Comparison of ENCODE assay signal across 10 mouse cellular contexts in the genomic region with DNA sequence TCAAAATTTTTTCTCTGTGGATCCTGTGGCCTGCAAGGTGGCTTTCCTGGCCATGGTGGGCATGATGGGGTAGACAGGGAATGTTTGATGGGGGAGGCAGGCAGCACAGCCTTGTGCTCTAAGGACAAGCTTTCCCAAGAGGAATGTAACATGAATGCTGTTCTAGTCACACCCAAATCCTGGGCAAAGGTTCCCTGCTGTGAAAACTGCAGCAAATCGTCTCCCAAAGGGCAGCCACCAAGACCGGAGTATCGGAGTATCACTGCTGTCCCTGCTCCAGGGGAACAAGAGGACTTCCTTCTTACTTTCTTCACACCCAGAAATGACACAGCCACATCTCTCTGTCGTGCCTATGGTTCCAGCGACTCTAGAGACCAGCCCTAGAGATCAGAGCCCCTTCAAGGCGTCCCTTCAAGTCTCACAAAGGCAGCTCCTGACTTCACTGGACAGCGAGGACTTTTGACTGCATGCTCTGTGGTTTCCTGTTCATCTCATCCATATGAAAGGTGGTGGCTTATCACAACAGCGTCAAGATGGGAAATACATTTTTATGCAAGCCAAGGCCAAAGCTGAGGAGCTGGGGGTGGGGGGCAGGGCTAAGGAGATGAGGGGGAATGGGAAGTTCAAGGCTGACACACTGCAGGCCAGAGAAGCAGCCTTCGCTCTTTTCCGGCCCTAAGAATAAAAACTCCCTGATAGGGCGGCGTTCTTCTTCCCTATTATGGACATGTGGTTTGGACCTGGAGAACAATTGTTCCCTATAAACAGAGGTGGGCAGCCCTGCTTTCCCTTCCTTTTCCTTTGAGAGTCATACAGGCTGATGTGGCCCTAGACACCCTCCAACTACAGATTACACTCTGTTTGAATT. TPM values are rescaled to one million over a fixed set of nuclear protein-coding genes. Genes with fewer than 3 reads are reported as not detected.
DNase-seq lines count a peak whose midpoint lies in the region; ATAC-seq and TF ChIP-seq lines count a peak whose summit lies in the region.
"Had no signal": no experiment of that assay in that cellular context is flagged by ENCODE, and none has a peak within 500 bp of the region (broad histone marks: within the 10 kb centered on the region; RNA-seq: fewer than 3 reads in every experiment).

No protein-coding gene starts in this region.

- TF ChIP-seq EP300 in MEL (IDR thresholded peaks at IDR 0.05; ENCODE audit: low read depth in 1 of 2, low read length in 2 of 2): no peak

- peak; percentile 23 for DNase-seq in MEL (ENCODE audit: low read depth, low spot score)
- peak; percentile 61 for DNase-seq in lung, embryonic 14.5 days
- DNase-seq in cerebellum, postnatal 4 days (ENCODE audit: low spot score in 2 of 2): no peak
- DNase-seq in cerebellum, adult 8-10 months: no peak
- DNase-seq: thymus, postnatal 36 days had no signal

- no peak for TF ChIP-seq CTCF in MEL (IDR thresholded peaks at IDR 0.05 in 2 of 3, conservative IDR thresholded peaks at IDR 0.05 in 1 of 3; ENCODE audit: control insufficient read depth in 1 of 3, insufficient read depth in 1 of 3, low read depth in 2 of 3, low read length in 3 of 3, poor library complexity in 1 of 3, severe bottlenecking in 1 of 3)
- no peak for TF ChIP-seq CTCF in bone marrow macrophage, adult 2 months (IDR thresholded peaks at IDR 0.05; ENCODE audit: low read depth, low read length)
- no peak for TF ChIP-seq CTCF in lung, embryonic 14.5 days (IDR thresholded peaks at IDR 0.05; ENCODE audit: low read depth)

- H3K36me3 ChIP-seq in MEL (ENCODE audit: control insufficient read depth in 1 of 2, insufficient read depth in 2 of 2, low read length in 2 of 2): peaks cover 0 to 8% of the 10 kb centered on the region in 2 experiments; a peak in 2 of 4 replicates
- no peaks in the 10 kb centered on the region for H3K36me3 ChIP-seq in lung, embryonic 14.5 days (ENCODE audit: insufficient read depth)
- H3K36me3 ChIP-seq: embryonic facial prominence, embryonic 15.5 days had no signal

- 51% methylated on average over 12 of the region's 12 CpGs for WGBS in lung, embryonic 14.5 days

- no peak overlapping the region; the same call in 1 of the 2 replicates for H3K9ac ChIP-seq in MEL (ENCODE audit: control insufficient read depth, low read depth, low read length, poor library complexity, severe bottlenecking)
- H3K9ac ChIP-seq in lung, embryonic 14.5 days: no peak overlapping the region
- H3K9ac ChIP-seq: embryonic facial prominence, embryonic 15.5 days had no signal

- no peak overlapping the region for H3K4me2 ChIP-seq in lung, embryonic 14.5 days
- H3K4me2 ChIP-seq: embryonic facial prominence, embryonic 15.5 days had no signal

- no peaks in the 10 kb centered on the region for H3K9me3 ChIP-seq in MEL (replicated peaks; ENCODE audit: insufficient read depth, low read length)
- no peaks in the 10 kb centered on the region for H3K9me3 ChIP-seq in lung, embryonic 14.5 days (ENCODE audit: low read depth, low read length)
- H3K9me3 ChIP-seq: embryonic facial prominence, embryonic 15.5 days had no signal

- peak; percentile 29 to 44 for ATAC-seq in hematopoietic stem cell, adult 5-6 weeks (replicated peaks in 1 of 2; ENCODE audit: insufficient read depth in 1 of 2, low FRiP score in 2 of 2, low TSS enrichment in 1 of 2, low read depth in 1 of 2, poor library complexity in 2 of 2, severe bottlenecking in 2 of 2)
- peak; percentile 31; the same call in 1 of the 2 replicates for ATAC-seq in lung, embryonic 14.5 days (ENCODE audit: insufficient read depth)
- ATAC-seq in activated CD4-positive, CD25-positive, alpha-beta regulatory T cell, adult 4 months: no peak
- no peak for ATAC-seq in monocyte, adult 5-6 weeks (replicated peaks; ENCODE audit: insufficient number of reproducible peaks, low FRiP score, low TSS enrichment, poor library complexity, severe bottlenecking)

- no peaks in the 10 kb centered on the region for H3K27me3 ChIP-seq in MEL (ENCODE audit: control insufficient read depth in 1 of 2, insufficient read depth in 2 of 2, low read length in 2 of 2)
- no peaks in the 10 kb centered on the region for H3K27me3 ChIP-seq in lung, embryonic 14.5 days (ENCODE audit: insufficient read depth, low read length)
- H3K27me3 ChIP-seq: embryonic facial prominence, embryonic 15.5 days had no signal

- H3K27ac ChIP-seq in MEL (ENCODE audit: control insufficient read depth, low read depth, low read length): no peak overlapping the region
- H3K27ac ChIP-seq in bone marrow macrophage, adult 2 months (ENCODE audit: insufficient read depth, low read depth, low read length): peak overlapping the region; percentile 92
- peak overlapping the region; percentile 79 for H3K27ac ChIP-seq in lung, embryonic 14.5 days (ENCODE audit: low read depth)
- H3K27ac ChIP-seq: embryonic facial prominence, embryonic 15.5 days had no signal

- TF ChIP-seq POLR2A in MEL (IDR thresholded peaks at IDR 0.05; ENCODE audit: control insufficient read depth in 1 of 2, insufficient read depth in 1 of 2, low read depth in 1 of 2, low read length in 2 of 2, poor library complexity in 1 of 2): no peak
- no peak for TF ChIP-seq POLR2A in bone marrow macrophage, adult 2 months (IDR thresholded peaks at IDR 0.05; ENCODE audit: borderline replicate concordance, low read depth, low read length)

- peaks cover 4 to 18% of the 10 kb centered on the region in 2 experiments; a peak in 3 of 4 replicates for H3K4me1 ChIP-seq in MEL (ENCODE audit: control insufficient read depth in 1 of 2, insufficient read depth in 2 of 2, low read length in 2 of 2)
- H3K4me1 ChIP-seq in bone marrow macrophage, adult 2 months (ENCODE audit: control insufficient read depth, insufficient read depth, low read length): peaks cover 43% of the 10 kb centered on the region
- H3K4me1 ChIP-seq in lung, embryonic 14.5 days (ENCODE audit: insufficient read depth): 0 out of 2 replicates have a peak, but pooled peaks cover under 1% of the 10 kb centered on the region

- H3K4me3 ChIP-seq in MEL (ENCODE audit: control insufficient read depth in 1 of 2, insufficient read depth in 1 of 2, low read depth in 2 of 2, low read length in 2 of 2): no peak overlapping the region
- H3K4me3 ChIP-seq in bone marrow macrophage, adult 2 months (ENCODE audit: insufficient read depth, low read length): peak overlapping the region; percentile 22
- H3K4me3 ChIP-seq in lung, embryonic 14.5 days (ENCODE audit: low read depth, low read length): no peak overlapping the region
- H3K4me3 ChIP-seq: embryonic facial prominence, embryonic 15.5 days had no signal

- H3K79me2 ChIP-seq in MEL (ENCODE audit: control insufficient read depth, insufficient read depth, low read length, poor library complexity): no peaks in the 10 kb centered on the region

- TF ChIP-seq RAD21 in MEL (IDR thresholded peaks at IDR 0.05; ENCODE audit: low read depth, low read length): no peak

TF ChIP-seq in MEL, 35 proteins besides CTCF, POLR2A, EP300 and RAD21:
- no peak for TF ChIP-seq NRF1 (IDR thresholded peaks at IDR 0.05; ENCODE audit: insufficient read depth, low read depth, low read length, poor library complexity, severe bottlenecking)
- TF ChIP-seq BHLHE40 (IDR thresholded peaks at IDR 0.05; ENCODE audit: borderline replicate concordance, low read depth, low read length): no peak
- no peak for TF ChIP-seq ETS1 (IDR thresholded peaks at IDR 0.05; ENCODE audit: low read depth, low read length)
- no peak for TF ChIP-seq ZKSCAN1 (IDR thresholded peaks at IDR 0.05; ENCODE audit: low read depth, low read length)
- TF ChIP-seq SIN3A (IDR thresholded peaks at IDR 0.05; ENCODE audit: low read length): no peak
- no peak for TF ChIP-seq CHD1 (IDR thresholded peaks at IDR 0.05; ENCODE audit: low read depth, low read length)
- no peak for TF ChIP-seq ZNF384 (IDR thresholded peaks at IDR 0.05; ENCODE audit: low read depth, low read length)
- no peak for TF ChIP-seq SMC3 (IDR thresholded peaks at IDR 0.05; ENCODE audit: low read depth, low read length)
- TF ChIP-seq RCOR1 (IDR thresholded peaks at IDR 0.05; ENCODE audit: low read depth, low read length): no peak
- TF ChIP-seq JUND (IDR thresholded peaks at IDR 0.05; ENCODE audit: low read depth, low read length): no peak
- TF ChIP-seq MYB (IDR thresholded peaks at IDR 0.05; ENCODE audit: low read depth, low read length): no peak
- TF ChIP-seq HCFC1 (IDR thresholded peaks at IDR 0.05; ENCODE audit: low read depth, low read length): no peak
- TF ChIP-seq MYC (IDR thresholded peaks at IDR 0.05; ENCODE audit: low read depth, low read length): no peak
- no peak for TF ChIP-seq MXI1 (IDR thresholded peaks at IDR 0.05; ENCODE audit: low read depth, low read length)
- TF ChIP-seq MAFK (IDR thresholded peaks at IDR 0.05; ENCODE audit: borderline replicate concordance, low read depth, low read length): no peak
- no peak for TF ChIP-seq ZC3H11A (IDR thresholded peaks at IDR 0.05; ENCODE audit: low read depth, low read length)
- no peak for TF ChIP-seq GABPA (IDR thresholded peaks at IDR 0.05; ENCODE audit: low read depth, low read length)
- TF ChIP-seq MEF2A (IDR thresholded peaks at IDR 0.05; ENCODE audit: extremely low read depth, insufficient replicate concordance, low read depth, low read length, poor library complexity, severe bottlenecking): no peak

RNA-seq across cellular contexts. Expression of gene Itpkb, which starts 27.8 kb away (rescaled TPM):
- total RNA-seq in MEL (2012; rRNA removed): 3.4 and 3.7 TPM in 2 replicates
- 1 to 10 TPM in 1 of 2 experiments, not detected in 1; 9.2 TPM for polyA plus RNA-seq in MEL (2012; ENCODE audit: insufficient read depth in 1 of 2, insufficient read length in 2 of 2, low read depth in 1 of 2, low replicate concordance in 2 of 2, missing spikeins in 1 of 2)
- polyA plus RNA-seq in bone marrow macrophage, adult 2 months (2012; ENCODE audit: insufficient read depth, insufficient read length, missing spikeins): 24.4 and 28.6 TPM in 2 replicates
- total RNA-seq in hematopoietic stem cell, adult 5-6 weeks (2017): 25.3 and 26.5 TPM in 2 replicates
- polyA plus RNA-seq in lung, embryonic 14.5 days (2014; fragmentation: Nextera tagmentation; extraction: Ambion mirVana): 8.1 and 9.0 TPM in 2 replicates
- polyA plus RNA-seq in activated CD4-positive, CD25-positive, alpha-beta regulatory T cell, adult 4 months (2017; shearing (Covaris generic)): 10 to 100 TPM; 29.8 to 38.2 TPM
- total RNA-seq in monocyte, adult 5-6 weeks (2017): 32.2 to 77.3 TPM (median 38.3 TPM) in 3 replicates

RNA-seq across cellular contexts. Expression of gene Psen2, which starts 39.2 kb away (rescaled TPM):
- 37.0 and 39.2 TPM in 2 replicates for total RNA-seq in MEL (2012; rRNA removed)
- polyA plus RNA-seq in MEL (2012; ENCODE audit: insufficient read depth in 1 of 2, insufficient read length in 2 of 2, low read depth in 1 of 2, low replicate concordance in 2 of 2, missing spikeins in 1 of 2): 10 to 100 TPM in 1 of 2 experiments, not detected in 1; 35.0 TPM
- 70.9 and 82.6 TPM in 2 replicates for polyA plus RNA-seq in bone marrow macrophage, adult 2 months (2012; ENCODE audit: insufficient read depth, insufficient read length, missing spikeins)
- total RNA-seq in hematopoietic stem cell, adult 5-6 weeks (2017): 23.6 and 34.0 TPM in 2 replicates
- polyA plus RNA-seq in lung, embryonic 14.5 days (2014; fragmentation: Nextera tagmentation; extraction: Ambion mirVana): 7.9 and 9.8 TPM in 2 replicates
- polyA plus RNA-seq in activated CD4-positive, CD25-positive, alpha-beta regulatory T cell, adult 4 months (2017; shearing (Covaris generic)): 100 to 1,000 TPM; 109 to 116 TPM
- total RNA-seq in monocyte, adult 5-6 weeks (2017): 30.1 to 38.0 TPM (median 30.6 TPM) in 3 replicates

Comparison
In these comparisons a context has a peak if more than half of its experiments do, and no peak if none do; other contexts are left out.
1. DNase-seq: peak in MEL (single experiment) and lung, embryonic 14.5 days (single experiment); none in cerebellum, postnatal 4 days (0 of 2) and cerebellum, adult 8-10 months (single experiment).
2. ATAC-seq: peak in hematopoietic stem cell, adult 5-6 weeks (2 of 2) and lung, embryonic 14.5 days (single experiment); none in activated CD4-positive, CD25-positive, alpha-beta regulatory T cell, adult 4 months (single experiment) and monocyte, adult 5-6 weeks (single experiment).